Mouse (Mus musculus) lung, postnatal 0 days (tissue): ENCODE measurements around the gene Nufip1. TPM values are rescaled to one million over a fixed set of nuclear protein-coding genes. Genes with fewer than 3 reads are reported as not detected.

ENCODE experiments used
- ATAC-seq: fragments of 200-750 bp; cut with Nextera tagmentation; 2 replicates; pipeline ENCODE4 v1.8.0; 2017; ENCODE audit warnings: moderate library complexity
- DNase-seq: peaks from one replicate; pipeline ENCODE4 v3.0.0-alpha.2; 2016; ENCODE audit warnings: low spot score
- H3K27ac ChIP-seq: fragments of 300-500 bp; sonication (generic); 2 replicates; pipeline ENCODE4 v1.5.1; 2014; ENCODE audit warnings: antibody characterized with exemption, mild to moderate bottlenecking, low read length, mixed read lengths
- H3K27me3 ChIP-seq: fragments of 300-500 bp; sonication (generic); replicated peaks from 2 replicates; pipeline ENCODE4 v1.6.1; 2014; ENCODE audit warnings: low read length, mixed read lengths; ENCODE audit not compliant: insufficient read depth
- H3K36me3 ChIP-seq: fragments of 300-500 bp; sonication (generic); 2 replicates; pipeline ENCODE4 v1.6.1; 2014; ENCODE audit warnings: low read length, mixed read lengths; ENCODE audit not compliant: insufficient read depth
- H3K4me1 ChIP-seq: fragments of 300-500 bp; sonication (generic); 2 replicates; pipeline ENCODE4 v1.6.1; 2014; ENCODE audit warnings: antibody characterized with exemption, low read depth, low read length, mixed read lengths; ENCODE audit not compliant: insufficient read depth
- H3K4me2 ChIP-seq: fragments of 300-500 bp; sonication (generic); replicated peaks from 2 replicates; pipeline ENCODE4 v1.6.1; 2014; ENCODE audit warnings: low read depth, mild to moderate bottlenecking, low read length, moderate library complexity, mixed read lengths
- H3K4me3 ChIP-seq: fragments of 300-500 bp; sonication (generic); 2 replicates; pipeline ENCODE4 v1.5.1; 2014; ENCODE audit warnings: low read depth, low read length
- H3K9ac ChIP-seq: fragments of 300-500 bp; sonication (generic); replicated peaks from 2 replicates; pipeline ENCODE4 v1.6.1; 2014; ENCODE audit warnings: low read depth, mild to moderate bottlenecking
- H3K9me3 ChIP-seq: fragments of 300-500 bp; sonication (generic); 2 replicates; pipeline ENCODE4 v1.6.1; 2016; ENCODE audit warnings: low read length, mixed read lengths
- CTCF ChIP-seq: IDR thresholded peaks from 2 replicates; pipeline ENCODE4 v1.5.1; 2016; ENCODE audit warnings: antibody characterized with exemption, mild to moderate bottlenecking
- EP300 ChIP-seq: IDR thresholded peaks from 2 replicates; pipeline ENCODE4 v1.6.1; 2016; ENCODE audit warnings: antibody characterized with exemption, mild to moderate bottlenecking, control low read depth
- WGBS: fragments of 180-500 bp; shearing (Covaris S2); extraction: QIAGEN DNeasy Blood & Tissue Kit; methylation state at CpG from one replicate; pipeline ENCODE4 v1.1.7; 2014; 5-methylcytosine and 5-hydroxymethylcytosine counted together
- polyA plus RNA-seq: library from polyadenylated mRNA; unstranded; fragments of >200 nt; fragmentation: Nextera tagmentation; extraction: Ambion mirVana; gene quantifications from 2 replicates; pipeline ENCODE4 v1.2.1, GENCODE M21; 2015

The Nufip1 gene
- polyA plus RNA-seq, 1 experiment from 2014 or later = 6.1 TPM

DNA sequence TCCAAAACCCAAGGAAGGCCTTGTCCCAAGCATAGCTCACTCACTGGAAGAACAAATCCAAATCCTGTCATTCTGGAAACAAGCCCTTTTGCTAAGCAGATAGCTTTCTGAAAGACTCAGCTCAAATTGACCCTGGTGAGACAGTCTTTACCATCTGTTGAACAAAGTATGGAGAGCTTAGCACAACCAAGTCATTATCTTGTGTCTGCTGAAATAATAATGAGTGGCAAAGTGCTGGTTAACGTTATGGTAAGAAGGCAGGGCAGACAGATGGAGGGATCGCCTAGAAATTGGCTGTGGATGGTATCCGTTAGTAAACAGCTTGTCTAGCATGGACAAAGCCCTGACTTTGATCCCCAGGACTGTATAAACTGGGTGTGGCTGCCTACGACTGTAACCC, 35.0 kb upstream of the Nufip1 start:
- Histone ChIP-seq H3K27me3 (no peaks in the 10 kb centered on the region), H3K36me3 (no peaks in the 10 kb centered on the region), H3K4me3 (no peak overlapping the region), H3K9me3 (no peaks in the 10 kb centered on the region), H3K27ac (no peak overlapping the region), H3K9ac (no peak overlapping the region), H3K4me1 (no peaks in the 10 kb centered on the region), H3K4me2 (no peak overlapping the region)
- no peak for TF ChIP-seq CTCF
- no peak for ATAC-seq
- WGBS = 51% methylated on average over 4 of the region's 4 CpGs
- DNase-seq = no peak

DNA sequence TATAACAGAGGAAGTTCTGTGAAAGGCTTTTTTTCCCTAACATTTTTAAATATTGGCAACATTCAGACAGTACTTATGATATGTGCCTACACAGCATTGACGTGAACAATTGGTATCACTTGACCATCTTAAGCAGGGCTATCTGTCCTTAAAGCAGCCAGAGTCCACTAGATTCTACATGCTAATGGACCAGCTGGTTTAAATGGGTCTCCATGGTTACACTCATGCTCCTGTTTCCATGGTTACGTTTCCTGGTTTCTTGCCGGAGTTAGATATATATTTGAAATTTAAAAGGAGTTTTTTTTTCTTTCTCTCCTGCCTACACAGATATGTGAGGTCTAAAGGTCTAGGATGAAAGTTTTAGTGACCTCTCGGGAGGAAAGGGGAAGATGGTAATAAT, 34.1 kb upstream of the Nufip1 start:
- DNase-seq (no peak), ATAC-seq (no peak)
- Histone ChIP-seq H3K27ac (no peak overlapping the region), H3K4me1 (no peaks in the 10 kb centered on the region), H3K9ac (no peak overlapping the region), H3K4me3 (no peak overlapping the region), H3K27me3 (no peaks in the 10 kb centered on the region), H3K4me2 (no peak overlapping the region), H3K9me3 (no peaks in the 10 kb centered on the region), H3K36me3 (no peaks in the 10 kb centered on the region)
- no peak for TF ChIP-seq CTCF
- no peak for TF ChIP-seq EP300
- WGBS = 54% methylated on average over 4 of the region's 4 CpGs

DNA sequence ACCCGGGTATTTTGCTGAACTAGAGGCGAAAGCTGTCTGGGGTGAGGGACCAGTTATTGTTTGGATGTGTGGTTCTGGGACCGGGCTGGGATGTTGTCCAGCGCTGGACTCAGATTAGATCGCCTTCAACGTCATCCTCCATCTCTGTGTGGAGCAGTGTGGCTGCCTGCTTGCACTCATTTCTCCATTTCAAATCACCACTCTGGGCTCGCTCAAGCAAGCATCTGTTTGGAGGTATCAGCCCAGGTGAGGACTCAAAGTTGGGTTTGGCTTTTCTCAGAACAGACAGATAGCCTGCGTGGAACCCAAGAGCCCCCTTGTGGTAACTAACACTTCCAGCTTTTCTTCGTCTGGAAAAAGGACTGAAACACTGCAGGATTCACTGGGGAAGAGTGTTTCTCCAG, 33.6 kb upstream of the Nufip1 start:
- Histone ChIP-seq H3K4me3 (no peak overlapping the region), H3K27ac (no peak overlapping the region), H3K27me3 (no peaks in the 10 kb centered on the region), H3K4me1 (no peaks in the 10 kb centered on the region), H3K9me3 (no peaks in the 10 kb centered on the region), H3K36me3 (no peaks in the 10 kb centered on the region), H3K9ac (no peak overlapping the region), H3K4me2 (no peak overlapping the region)
- DNase-seq = peak; percentile 77
- TF ChIP-seq CTCF = peak; percentile 92
- no peak for TF ChIP-seq EP300
- WGBS = 46% methylated on average over 9 of the region's 9 CpGs
- no peak for ATAC-seq

DNA sequence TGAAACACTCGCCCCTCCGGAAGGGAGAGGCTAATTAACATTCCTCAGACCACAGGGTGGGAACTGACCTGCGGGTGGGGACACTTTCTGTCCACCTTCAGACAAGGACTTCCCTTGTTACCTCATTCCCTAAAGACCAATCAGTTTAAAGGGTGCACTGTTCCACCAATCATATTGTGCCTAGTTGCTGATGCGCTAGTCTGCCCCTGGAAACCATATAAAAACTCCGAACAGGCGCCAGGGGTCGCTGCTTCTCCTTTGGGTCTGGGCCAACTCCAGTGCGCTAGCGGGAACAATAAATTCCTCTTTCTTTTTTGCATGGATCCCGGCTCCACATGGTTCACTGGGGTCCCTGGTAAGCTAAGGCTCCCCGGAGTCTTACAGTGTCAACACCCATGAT, 29.2 kb upstream of the Nufip1 start:
- Histone ChIP-seq H3K36me3 (no peaks in the 10 kb centered on the region), H3K4me1 (no peaks in the 10 kb centered on the region), H3K9me3 (no peaks in the 10 kb centered on the region), H3K27ac (no peak overlapping the region), H3K9ac (no peak overlapping the region), H3K4me2 (no peak overlapping the region), H3K4me3 (no peak overlapping the region), H3K27me3 (no peaks in the 10 kb centered on the region)
- peak; percentile 11 for DNase-seq
- peak; percentile 36 for TF ChIP-seq CTCF
- no peak for TF ChIP-seq EP300
- WGBS = 51% methylated on average over 11 of the region's 11 CpGs
- ATAC-seq = no peak

DNA sequence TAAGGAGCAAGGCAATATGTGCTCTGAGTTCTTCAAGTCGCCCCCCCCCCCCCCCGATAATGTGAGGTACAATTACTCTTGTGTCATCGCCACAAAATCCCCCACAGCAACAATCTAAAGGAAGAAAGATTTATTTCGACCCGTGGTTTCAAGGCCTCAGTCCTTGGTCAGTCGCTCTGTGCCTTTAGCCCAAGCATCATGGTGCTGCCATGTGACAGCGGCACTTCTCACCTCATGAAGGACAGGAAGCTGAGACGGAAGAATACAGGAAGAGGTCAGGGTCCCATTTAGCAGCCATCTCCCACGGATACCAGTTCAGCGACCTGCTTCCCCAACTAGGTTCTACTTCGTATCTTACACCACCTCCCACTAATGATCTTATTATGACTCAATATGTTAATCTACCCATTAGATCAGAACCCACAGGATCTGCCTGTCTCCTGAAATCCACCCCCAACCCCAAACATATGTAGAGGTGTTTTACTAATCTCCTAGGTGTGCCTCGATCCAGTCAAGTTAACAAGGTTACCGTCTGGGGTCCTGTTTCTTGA, 28.5 kb upstream of the Nufip1 start:
- DNase-seq = no peak
- Histone ChIP-seq H3K9me3 (no peaks in the 10 kb centered on the region), H3K4me3 (no peak overlapping the region), H3K9ac (no peak overlapping the region), H3K36me3 (no peaks in the 10 kb centered on the region), H3K4me2 (no peak overlapping the region), H3K27ac (no peak overlapping the region), H3K27me3 (no peaks in the 10 kb centered on the region), H3K4me1 (no peaks in the 10 kb centered on the region)
- no peak for TF ChIP-seq CTCF
- no peak for TF ChIP-seq EP300
- ATAC-seq = no peak
- 79% methylated on average over 13 of the region's 13 CpGs for WGBS

DNA sequence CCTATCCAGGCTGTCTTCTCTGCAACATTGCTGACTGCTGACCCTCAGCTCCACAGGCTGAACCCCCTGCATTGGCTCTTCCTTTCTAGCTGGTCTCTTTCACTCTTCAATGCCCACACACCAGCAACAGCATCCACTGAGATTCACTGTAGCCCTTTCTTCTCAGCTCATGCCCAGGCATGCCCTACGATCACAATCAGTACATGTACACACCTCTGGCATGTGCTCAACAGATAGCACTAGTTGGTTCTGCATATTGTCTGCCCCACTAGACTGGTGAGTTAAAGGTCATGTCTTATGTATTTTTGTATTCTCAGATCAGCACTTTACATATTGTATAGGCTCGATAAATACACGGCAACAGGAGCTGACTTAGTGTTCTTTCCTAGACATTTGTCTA, 26.5 kb upstream of the Nufip1 start:
- no peak overlapping the region for H3K4me3 ChIP-seq
- TF ChIP-seq CTCF (no peak), EP300 (no peak)
- H3K9me3 ChIP-seq = no peaks in the 10 kb centered on the region
- H3K36me3 ChIP-seq = peaks cover 2% of the 10 kb centered on the region; the same call in 1 of the 2 replicates
- WGBS = 63% methylated on average over 3 of the region's 3 CpGs
- ATAC-seq (no peak), DNase-seq (no peak)
- no peak overlapping the region for H3K4me2 ChIP-seq
- H3K27ac ChIP-seq = no peak overlapping the region
- H3K9ac ChIP-seq = no peak overlapping the region
- no peaks in the 10 kb centered on the region for H3K27me3 ChIP-seq
- H3K4me1 ChIP-seq = no peaks in the 10 kb centered on the region

DNA sequence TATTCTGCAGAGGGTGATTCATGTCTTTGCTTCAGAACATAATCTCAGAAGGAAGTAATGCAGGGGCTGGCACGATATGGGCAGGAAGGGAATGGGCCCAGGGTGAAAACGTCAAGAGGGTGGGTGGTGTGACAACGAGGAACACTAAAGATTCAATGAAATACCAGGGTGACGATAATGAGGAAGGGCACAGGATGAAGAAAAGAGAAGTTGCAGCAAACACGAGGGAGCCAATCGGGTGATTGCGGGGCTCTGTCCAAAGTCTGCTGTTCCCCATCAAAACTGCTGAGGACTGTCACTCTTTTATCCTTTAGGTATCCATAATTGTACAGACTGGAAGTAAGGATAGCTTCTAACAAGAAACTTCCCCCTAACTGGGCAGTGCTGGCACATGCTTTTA, 13.4 kb upstream of the Nufip1 start:
- Histone ChIP-seq H3K27ac (no peak overlapping the region), H3K36me3 (peaks cover 48% of the 10 kb centered on the region), H3K4me2 (no peak overlapping the region), H3K9me3 (no peaks in the 10 kb centered on the region), H3K4me1 (no peaks in the 10 kb centered on the region), H3K27me3 (no peaks in the 10 kb centered on the region), H3K9ac (no peak overlapping the region), H3K4me3 (no peak overlapping the region)
- 84% methylated on average over 7 of the region's 7 CpGs for WGBS
- no peak for ATAC-seq
- no peak for DNase-seq
- TF ChIP-seq EP300 (no peak), CTCF (no peak)
